Mouse (Mus musculus) cerebellum, adult 9-10 months (tissue): ENCODE data around the gene Eps15.
A peak's percentile ranks its signal among the peaks of the same experiment; 100 is the strongest.
"Not testable (repeated sequence)": the region's sequence is repeated elsewhere in the genome, so short reads cannot be mapped to it uniquely, and the experiment has no call there.

Source experiments
- DNase-seq: peaks from one replicate; pipeline ENCODE4 v3.0.0; 2022

The Eps15 gene

DNA sequence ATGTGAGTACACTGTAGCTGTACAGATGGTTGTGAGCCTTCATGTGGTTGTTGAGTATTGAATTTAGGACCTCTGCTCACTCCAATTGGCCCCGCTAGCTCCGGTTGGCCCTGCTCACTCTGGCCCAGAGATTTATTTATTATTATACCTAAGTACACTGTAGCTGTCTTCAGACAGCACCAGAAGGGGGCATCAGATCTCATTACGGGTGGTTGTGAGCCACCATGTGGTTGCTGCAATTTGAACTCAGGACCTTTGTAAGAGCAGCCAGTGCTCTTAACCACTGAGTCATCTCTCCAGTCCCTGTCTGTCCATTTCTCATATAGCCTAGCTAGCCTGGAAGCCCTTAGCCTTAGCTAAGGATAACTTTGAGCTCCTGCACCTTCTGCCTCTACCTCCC is 124.8 kb downstream of the Eps15 start:
- DNase-seq: not testable (repeated sequence)

DNA sequence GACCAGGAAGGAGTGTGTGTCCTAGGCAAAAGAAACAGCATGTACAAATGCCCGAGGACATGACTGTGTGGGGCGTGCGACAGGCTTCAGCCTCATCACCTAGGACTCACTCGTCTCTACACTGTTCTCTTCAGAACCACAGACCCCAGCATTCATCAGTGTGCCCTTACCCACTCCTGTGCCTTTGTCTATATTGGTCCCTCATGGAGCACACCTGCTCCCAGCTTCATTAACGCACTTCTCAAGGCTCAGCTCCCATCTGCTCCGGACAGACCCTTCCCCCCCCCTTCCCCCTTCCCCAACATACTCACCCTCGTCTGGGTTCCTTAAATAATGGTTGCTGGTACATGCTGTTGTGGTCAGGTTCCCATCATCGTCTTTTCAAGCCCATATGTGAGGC is 125.3 kb downstream of the Eps15 start:
- DNase-seq: no peak

DNA sequence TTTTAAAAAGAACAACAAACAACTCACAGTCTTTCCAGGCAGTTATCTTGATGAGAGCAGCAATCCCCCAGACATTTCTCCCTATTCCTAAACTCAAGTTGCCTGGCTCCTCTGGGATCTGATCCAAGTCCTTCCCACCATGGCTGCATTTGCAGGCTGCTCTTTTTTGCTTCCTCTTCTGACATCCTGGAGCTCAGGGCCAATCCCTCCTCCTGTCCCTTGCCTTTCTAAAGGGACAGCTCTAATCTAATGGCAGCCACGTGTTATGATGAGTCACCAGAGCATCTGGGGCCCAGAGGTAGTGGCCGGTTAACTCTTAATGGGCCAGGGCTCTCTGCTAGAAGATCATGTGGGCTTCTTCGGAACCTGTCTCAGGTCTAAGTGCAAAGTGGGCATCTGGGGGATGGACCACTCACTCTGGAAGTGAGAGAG is 126.0 kb downstream of the Eps15 start:
- peak; percentile 78 for DNase-seq

DNA sequence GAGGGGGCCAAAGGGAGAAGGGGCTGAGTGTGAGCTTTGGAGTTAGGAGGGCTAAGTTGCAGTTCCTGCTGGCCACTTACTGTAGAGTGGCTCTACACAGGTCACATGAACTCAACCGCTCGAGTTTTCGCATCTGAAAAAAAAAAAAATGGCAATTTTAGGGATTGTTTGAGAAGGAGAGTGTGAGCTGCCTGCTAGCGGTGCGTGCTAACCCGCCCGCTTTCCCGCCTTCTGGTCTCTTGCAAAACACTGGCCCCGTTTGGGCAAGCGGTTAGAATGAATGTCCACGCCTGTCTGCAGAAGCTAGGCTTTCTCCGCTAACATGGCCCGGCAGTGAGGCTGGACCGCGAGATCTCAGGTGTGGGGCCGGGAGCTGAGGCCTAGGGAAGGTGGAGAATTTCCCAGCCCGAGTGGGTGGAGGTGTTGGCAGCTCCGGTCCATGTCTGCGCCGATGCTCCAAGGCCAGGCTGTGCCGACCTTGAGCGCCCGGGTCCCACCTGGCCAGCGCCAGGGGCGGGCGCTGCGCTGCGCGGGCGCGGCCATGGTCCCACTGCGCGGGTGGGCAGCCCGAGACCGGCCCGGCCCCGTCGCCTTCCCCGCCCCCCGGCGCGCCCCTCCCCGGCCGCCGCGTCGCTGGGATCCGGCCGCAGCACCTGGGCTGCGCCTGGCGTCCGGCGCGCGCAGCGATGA is 126.6 kb downstream of the Eps15 start, which contains the start of gene Ttc39a:
Gene Ttc39a (plus strand): TSS at position 138 of the 690 bp plus-strand sequence.
- DNase-seq: peak; percentile 74

DNA sequence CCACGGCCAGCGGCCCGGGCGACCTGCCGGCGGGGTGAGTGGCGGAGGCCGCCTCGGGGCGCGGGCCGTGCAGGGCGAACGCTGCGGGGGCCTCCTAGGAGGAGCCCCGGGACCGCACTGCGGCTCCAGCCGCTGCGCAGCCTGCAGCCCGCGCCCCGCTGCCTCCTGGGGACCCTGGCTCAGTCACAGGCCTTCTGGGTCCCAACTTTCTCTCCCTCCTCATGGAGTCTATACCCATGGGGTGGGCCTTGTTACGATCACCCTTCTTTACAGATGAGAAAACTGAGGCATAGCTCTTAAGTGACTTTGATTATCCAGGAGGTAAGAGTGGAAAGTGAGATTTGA is 127.1 kb downstream of the Eps15 start:
- peak; percentile 49 for DNase-seq

DNA sequence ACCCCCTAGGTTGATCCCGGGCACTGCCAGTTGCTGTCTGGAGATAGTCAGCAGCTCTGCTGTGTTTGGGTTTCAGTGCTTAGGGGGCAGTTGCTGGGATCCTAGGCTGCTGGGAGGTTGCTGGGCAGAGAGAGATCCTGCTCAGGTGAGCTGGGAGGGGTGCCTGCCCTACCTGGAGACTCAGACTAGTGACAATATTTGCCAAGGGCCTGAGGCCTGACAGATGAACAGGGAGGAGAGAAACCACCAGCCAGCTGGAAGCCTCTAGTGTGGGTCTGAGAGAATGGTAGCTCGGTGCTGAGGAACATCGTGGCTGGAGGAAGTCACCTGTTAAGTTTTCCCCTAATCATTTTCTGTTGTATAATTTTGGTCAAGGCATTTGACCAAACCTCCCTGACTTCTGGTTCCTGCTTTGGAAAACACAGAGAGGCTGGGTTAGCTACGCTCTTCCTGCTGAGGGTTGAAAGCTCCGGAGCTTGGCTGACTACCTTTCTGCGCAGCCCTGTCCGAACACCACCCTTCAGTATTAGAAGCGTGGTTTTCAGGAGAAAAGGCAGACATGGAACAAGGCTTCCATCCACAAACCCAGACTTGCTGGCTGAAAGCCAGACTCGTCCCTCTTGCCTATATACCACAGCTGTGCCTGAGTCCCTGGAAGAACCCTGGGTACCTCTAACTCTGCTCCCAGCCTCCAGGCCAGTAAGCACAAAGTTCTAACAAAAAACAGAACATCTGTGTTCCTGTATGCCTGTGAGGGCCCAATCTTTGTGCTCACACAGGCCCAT is 127.8 kb downstream of the Eps15 start:
- DNase-seq: peak; percentile 64

DNA sequence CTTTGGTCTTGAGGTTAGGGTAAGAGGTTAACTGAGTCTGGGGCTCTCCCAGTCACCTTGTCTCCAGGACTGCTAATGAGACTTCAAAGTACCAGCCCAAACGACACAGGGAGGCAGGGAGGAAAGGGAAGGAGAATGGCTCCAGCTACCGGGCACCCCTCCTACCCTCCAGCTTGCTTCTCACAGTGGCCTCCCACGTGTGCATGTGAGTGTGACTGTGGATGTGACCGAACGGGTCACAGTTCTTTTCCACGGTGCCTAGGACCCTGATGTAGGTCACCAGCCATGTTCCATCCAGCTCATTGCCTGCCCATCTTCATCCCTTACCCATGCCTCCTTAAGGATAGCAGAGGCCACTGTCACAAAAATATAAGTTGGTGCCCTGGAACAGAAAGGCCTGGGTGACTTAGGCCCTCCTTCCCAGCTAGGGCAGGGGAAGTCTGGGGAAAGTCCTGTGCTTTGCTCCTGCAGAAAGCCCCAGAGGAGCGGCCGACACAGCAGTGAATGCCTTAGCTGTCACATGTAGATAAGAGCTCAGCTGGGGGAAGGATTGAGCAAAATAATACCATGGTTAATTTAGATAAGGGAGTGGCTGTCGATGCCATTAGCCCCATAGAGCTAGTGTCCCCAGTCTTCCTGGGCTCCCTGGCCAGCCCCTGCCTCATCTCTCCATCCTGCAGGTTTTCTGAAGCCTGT is 130.8 kb downstream of the Eps15 start:
- DNase-seq: no peak

DNA sequence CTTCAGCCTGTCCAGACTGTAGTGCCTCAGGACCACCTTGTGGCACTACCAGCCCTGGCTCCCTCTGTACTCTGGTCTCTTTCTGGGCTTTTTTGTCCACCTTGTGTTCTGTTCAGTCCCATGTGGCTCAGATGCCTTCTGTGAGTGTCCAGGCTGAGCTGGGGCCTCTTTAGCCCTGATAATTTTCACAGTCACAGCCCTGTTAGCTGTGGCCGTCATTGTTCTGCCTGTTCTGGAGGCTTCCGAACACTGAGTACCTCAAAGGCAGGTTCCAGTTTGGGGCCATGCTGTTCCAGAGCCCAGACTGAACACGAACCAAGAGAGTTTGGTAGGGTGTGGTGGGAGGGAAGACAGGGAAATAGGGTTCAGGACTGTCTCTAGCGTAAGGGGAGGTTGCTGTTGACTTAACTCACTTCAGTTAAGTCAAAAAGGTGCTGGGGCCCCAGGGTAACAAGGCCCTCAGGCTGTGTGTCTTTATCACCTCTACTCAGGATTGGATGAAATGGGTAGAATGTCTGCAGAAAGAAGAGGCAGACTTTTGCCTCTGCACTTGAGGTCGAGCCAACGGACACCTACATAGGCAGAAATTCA is 131.4 kb downstream of the Eps15 start:
- no peak for DNase-seq

DNA sequence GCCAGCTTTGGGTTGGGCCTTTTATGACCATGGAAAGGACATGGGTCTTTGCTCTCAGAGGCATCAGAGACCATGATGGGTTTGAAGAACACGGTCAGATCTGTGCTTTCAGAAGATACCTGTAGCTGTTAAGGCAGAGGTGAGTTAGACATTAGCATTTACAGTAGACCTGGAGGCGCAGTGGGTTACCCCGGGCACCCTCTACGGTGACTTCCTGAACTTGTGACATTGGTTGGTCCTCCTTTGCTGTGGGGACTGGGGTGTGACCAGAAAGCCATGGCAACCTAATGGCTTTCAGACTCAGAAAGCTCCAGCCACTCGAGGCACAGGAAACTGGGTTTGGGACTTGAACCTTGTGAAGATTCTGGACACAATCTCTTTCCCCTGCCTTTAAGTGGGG is 132.2 kb downstream of the Eps15 start:
- DNase-seq: no peak

DNA sequence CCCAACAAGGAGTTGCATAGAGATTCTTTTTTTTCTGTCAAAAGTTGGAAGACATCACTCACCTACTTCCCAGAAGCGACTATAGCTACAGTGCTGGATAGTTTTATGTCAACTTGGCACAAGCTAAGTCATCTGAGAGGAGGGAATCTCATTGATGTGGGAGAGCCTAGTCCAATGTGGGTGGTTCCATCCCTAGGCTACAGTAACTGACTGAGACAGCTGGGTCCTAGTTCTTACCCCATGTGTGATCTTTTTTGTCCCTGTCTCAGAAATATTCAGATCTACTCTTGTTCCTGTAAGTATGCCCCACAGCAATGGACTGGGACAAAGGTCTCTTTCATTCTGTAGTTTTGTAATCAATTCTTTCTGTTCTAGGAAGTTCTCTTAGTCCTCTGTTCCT is 137.9 kb downstream of the Eps15 start:
- DNase-seq: no peak

DNA sequence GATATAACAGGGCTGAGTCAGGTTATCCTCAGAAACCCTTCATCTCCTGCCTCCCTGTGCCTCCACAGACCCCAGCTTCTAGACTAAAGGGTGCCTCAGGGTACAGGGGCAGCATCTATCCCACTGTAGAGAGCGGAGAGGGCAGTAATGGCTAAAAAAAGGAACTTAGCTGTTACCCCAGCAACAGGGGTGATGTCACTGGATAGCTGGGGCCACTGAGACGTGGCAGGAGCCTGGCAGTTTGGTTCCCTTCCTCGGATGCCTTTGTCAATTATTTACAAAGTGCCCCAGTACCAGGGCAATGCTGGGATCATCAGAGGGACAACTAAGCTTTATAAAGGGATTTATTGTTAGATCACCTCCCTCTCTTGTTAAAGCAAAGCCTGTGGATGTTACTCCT is 138.9 kb downstream of the Eps15 start:
- DNase-seq: no peak

DNA sequence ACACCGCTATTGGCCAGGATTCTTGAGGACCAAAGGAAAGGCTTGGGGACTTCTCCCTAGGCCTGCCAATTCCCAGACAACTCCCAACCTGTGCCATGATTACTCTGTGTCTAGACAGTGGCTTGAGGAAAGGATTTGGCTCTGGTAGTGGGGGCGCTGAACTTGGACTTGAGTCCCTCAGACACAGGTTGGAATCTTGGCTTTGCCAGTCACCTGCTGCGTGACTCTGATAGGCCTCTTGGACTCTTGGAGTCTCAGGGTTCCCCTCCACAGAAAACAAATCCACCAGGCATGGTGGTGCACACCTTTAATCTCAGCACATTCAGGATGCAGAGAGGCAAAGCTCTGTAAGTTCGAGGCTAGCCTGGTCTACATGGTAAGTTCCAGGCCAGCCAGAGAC is 139.5 kb downstream of the Eps15 start:
- no peak for DNase-seq

DNA sequence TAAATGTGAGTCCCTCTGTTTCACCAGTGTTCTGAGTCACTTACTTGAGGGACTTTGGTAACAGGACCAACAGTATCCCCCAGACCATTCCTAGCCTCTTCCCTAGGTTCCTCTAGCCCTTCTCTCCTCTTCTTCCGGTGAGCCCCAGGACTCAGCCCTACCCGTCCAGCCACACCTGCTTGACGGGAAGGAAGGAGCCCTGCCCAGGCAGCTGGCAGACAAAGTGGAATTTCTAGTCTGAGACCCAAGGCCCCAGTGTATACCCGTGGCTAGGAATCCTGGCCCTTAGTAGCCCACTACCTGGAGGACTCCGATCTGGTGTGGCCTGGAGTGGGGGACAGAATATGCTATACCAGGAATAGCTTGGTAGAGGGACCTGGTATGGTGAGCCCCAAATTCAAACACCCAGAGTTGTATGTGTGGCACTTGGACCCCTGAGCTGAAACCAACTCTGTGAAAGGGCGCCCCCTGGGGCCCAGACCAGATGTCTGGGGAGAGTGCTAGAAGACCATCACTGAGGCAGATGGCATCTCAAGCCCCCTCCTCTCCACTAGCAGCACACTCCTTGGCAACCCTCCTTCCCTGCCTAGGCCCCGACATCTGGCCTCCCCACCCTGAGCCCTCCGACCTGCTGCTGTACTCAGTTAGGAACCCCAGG is 140.2 kb downstream of the Eps15 start:
- no peak for DNase-seq

DNA sequence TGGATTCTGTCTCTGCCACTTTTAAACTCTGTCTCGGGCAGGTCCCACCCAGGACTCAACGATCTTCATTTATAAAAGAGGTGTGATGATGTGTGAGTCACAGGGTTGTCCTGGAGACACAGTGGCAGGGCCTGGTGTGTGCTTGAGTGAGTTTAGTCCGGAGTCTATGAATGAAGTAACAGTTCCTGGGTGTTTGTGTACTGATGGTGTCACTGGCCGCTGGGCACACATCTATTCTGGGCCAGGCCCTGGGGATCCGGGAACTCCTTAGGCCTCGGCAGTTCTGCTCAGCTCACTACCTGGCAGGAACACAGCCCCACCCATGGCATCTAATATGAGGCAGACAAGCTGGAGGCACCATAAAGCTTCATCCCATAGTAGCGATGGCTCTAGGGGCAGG is 141.5 kb downstream of the Eps15 start:
- no peak for DNase-seq

DNA sequence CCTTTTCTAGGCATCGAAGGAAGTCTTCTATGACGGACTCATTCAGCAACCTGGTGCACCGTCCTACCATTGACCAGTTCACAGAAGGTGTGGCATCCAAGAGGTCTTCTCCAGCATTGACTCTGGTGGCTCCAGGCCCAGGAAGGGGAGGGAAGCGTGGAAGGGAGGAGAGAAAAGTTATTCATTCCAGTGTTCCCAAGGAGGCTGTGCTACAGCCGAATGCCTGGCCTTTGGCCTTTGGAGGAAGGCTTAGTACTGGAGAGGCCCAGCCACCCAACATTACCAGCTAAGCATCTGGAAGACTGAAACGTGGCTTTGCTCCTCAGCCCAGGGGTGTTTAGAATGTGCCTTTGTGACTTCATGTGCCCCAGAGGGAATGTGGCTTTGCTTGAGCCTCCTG is 142.4 kb downstream of the Eps15 start:
- no peak for DNase-seq

DNA sequence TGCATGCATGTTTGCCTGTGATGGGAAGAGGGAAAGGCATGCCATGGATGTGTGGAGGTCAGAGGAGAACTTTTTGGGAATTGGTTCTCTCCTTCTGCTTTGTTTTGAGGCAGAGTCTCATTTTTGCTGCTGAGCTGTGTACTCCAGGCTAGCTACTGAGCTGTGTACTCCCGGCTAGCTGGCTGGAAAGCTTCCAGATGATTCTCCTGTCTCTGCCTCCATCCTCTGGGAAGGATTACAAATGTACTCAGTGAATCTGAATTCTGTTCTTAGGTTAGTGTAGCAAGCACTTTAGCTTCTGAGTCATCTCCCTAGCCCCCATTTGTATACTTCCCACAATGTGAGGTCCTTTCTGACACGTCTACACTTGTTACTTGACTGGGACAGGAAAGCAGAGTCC is 143.4 kb downstream of the Eps15 start:
- DNase-seq: no peak

DNA sequence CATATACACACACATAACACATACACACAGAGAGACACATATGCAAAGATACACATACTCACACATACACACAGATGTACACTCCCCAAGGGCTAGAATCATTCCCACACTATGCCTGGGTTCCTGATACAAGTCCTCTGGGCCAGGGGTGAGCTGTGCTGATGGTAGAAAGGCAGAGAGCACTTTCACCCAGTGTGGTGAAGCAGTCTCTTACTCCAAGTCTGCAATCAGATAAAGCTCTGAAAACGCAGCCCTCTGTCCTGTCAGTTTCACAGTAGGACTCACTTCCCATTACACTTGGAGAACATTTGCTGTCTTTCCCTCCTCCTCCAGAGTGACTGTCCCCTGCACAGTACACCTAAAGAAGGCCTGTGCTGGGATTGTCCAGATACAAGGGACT is 147.0 kb downstream of the Eps15 start:
- no peak for DNase-seq

DNA sequence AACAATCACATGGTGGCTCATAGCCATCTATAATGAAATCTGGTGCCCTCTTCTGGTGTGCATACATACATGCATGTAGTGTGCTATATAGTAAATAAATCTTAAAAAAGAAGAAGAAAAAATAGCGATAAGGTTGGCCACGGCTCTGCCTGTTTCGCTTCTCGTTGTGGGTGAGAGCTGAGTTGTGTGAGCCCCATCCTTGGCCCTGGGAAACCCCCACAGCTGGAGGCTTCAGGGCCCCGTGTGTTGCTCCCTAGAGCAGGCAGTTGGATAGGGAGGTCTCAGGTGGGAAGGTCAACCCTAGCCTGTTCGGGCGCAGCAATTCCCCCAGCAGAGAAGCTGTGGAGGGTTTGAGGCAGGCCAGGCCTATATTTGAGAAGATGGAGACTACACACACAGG is 150.2 kb downstream of the Eps15 start:
- no peak for DNase-seq

DNA sequence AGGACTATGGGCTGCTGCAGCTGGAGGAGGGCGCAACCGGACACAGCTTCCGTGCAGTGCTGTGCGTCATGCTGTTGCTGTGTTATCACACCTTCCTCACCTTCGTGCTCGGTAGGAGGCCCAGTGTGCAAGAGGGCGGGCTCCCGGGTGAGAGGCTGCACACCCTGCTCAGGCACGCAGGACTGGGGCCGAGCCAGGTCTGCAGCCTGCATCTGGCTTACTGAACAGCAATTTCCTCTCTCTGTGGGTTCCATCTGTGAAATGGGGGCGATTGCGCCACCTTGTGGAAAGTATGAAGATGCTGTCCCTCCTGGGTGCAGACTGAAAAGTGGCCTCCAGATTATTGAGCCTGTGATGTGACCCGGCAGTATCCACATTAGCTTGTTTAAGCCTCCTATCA is 150.8 kb downstream of the Eps15 start:
- peak; percentile 62 for DNase-seq

DNA sequence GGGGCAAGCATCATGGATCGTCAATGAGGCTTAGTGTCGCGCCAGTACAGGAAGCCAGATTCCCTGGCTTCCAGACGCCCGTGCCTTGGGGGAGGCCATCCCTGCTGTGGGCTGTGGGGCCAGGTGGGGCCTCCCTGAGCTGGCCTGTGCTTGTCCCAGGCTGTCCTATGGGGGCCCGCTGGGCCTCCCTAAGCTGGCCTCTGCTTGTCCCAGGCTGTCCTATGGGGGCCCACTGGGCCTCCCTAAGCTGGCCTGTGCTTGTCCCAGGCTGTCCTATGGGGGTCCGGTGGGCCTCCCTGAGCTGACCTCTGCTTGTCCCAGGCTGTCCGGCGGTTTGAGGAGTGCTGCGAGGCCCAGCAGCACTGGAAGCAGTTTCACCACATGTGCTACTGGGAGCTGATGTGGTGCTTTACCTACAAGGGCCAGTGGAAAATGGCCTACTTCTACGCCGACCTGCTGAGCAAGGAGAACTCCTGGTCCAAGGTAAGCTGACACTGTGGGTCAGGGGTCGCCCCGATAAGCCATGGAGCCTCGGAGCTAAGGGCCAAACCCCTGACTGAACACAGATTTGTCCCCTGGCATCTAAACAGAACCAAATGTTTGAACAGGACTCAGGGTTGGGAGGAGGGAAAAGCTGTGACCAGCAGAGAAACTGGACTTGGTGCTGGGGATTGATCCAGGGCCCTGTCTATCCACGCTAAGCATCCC is 152.8 kb downstream of the Eps15 start:
- no peak for DNase-seq

DNA sequence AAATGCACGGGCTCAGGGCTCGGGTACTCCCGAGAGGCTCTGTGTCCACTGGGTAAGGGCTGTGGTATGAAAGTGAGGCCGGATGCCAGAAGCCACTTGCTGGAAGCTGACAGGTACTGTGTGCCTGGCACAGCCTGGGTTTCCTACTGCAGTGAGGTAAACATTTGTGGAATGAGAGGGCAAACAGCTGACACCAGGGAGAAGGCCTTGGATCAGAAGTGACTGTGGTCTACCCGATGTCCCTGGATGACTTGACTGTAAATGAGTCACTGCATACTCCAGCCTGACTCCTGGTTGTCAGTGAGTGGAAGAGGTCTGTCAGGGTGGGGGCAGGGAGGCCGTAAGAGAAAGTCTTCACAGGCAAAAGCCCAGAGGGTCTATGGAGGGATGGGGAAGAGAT is 153.6 kb downstream of the Eps15 start:
- DNase-seq: no peak

DNA sequence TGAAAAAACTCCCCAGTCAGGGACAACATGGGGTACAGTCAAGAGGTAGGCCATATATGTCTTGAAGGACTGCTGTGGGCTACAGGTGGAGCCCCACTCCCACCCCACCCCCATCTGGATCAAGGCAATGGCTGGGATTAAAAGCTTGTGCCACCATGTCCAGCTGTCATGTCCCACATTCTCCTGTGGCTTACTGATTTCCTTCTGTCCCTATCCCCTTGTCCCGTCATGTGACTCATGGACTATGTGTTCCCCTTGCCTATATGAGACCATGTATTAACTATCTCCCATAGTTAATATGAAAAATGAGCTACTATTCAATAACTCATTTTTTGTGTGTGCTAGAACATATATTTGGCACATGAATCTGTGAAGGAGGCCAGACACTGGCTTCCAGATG is 154.2 kb downstream of the Eps15 start:
- DNase-seq: no peak
